Mouse (Mus musculus) lung, postnatal 0 days (tissue): ENCODE measurements around the gene Terb1. TPM values are rescaled to one million over a fixed set of nuclear protein-coding genes. Genes with fewer than 3 reads are reported as not detected.

Source experiments
- ATAC-seq: fragments of 200-750 bp; cut with Nextera tagmentation; 2 replicates; pipeline ENCODE4 v1.8.0; 2017; ENCODE audit warnings: moderate library complexity
- DNase-seq: peaks from one replicate; pipeline ENCODE4 v3.0.0-alpha.2; 2016; ENCODE audit warnings: low spot score
- H3K27ac ChIP-seq: fragments of 300-500 bp; sonication (generic); 2 replicates; pipeline ENCODE4 v1.5.1; 2014; ENCODE audit warnings: antibody characterized with exemption, mild to moderate bottlenecking, low read length, mixed read lengths
- H3K27me3 ChIP-seq: fragments of 300-500 bp; sonication (generic); replicated peaks from 2 replicates; pipeline ENCODE4 v1.6.1; 2014; ENCODE audit warnings: low read length, mixed read lengths; ENCODE audit not compliant: insufficient read depth
- H3K36me3 ChIP-seq: fragments of 300-500 bp; sonication (generic); 2 replicates; pipeline ENCODE4 v1.6.1; 2014; ENCODE audit warnings: low read length, mixed read lengths; ENCODE audit not compliant: insufficient read depth
- H3K4me1 ChIP-seq: fragments of 300-500 bp; sonication (generic); 2 replicates; pipeline ENCODE4 v1.6.1; 2014; ENCODE audit warnings: antibody characterized with exemption, low read depth, low read length, mixed read lengths; ENCODE audit not compliant: insufficient read depth
- H3K4me2 ChIP-seq: fragments of 300-500 bp; sonication (generic); replicated peaks from 2 replicates; pipeline ENCODE4 v1.6.1; 2014; ENCODE audit warnings: low read depth, mild to moderate bottlenecking, low read length, moderate library complexity, mixed read lengths
- H3K4me3 ChIP-seq: fragments of 300-500 bp; sonication (generic); 2 replicates; pipeline ENCODE4 v1.5.1; 2014; ENCODE audit warnings: low read depth, low read length
- H3K9ac ChIP-seq: fragments of 300-500 bp; sonication (generic); replicated peaks from 2 replicates; pipeline ENCODE4 v1.6.1; 2014; ENCODE audit warnings: low read depth, mild to moderate bottlenecking
- H3K9me3 ChIP-seq: fragments of 300-500 bp; sonication (generic); 2 replicates; pipeline ENCODE4 v1.6.1; 2016; ENCODE audit warnings: low read length, mixed read lengths
- CTCF ChIP-seq: IDR thresholded peaks from 2 replicates; pipeline ENCODE4 v1.5.1; 2016; ENCODE audit warnings: antibody characterized with exemption, mild to moderate bottlenecking
- EP300 ChIP-seq: IDR thresholded peaks from 2 replicates; pipeline ENCODE4 v1.6.1; 2016; ENCODE audit warnings: antibody characterized with exemption, mild to moderate bottlenecking, control low read depth
- WGBS: fragments of 180-500 bp; shearing (Covaris S2); extraction: QIAGEN DNeasy Blood & Tissue Kit; methylation state at CpG from one replicate; pipeline ENCODE4 v1.1.7; 2014; 5-methylcytosine and 5-hydroxymethylcytosine counted together
- polyA plus RNA-seq: library from polyadenylated mRNA; unstranded; fragments of >200 nt; fragmentation: Nextera tagmentation; extraction: Ambion mirVana; gene quantifications from 2 replicates; pipeline ENCODE4 v1.2.1, GENCODE M21; 2015

The Terb1 gene
- polyA plus RNA-seq, 1 experiment from 2014 or later, result 0.14 TPM

- H3K9me3 ChIP-seq, result no peaks in the 10 kb centered on the region
These were observed 30.6 kb downstream of the Terb1 start for GRCm38 (mm10) chr8:104479091-104479490.

DNA sequence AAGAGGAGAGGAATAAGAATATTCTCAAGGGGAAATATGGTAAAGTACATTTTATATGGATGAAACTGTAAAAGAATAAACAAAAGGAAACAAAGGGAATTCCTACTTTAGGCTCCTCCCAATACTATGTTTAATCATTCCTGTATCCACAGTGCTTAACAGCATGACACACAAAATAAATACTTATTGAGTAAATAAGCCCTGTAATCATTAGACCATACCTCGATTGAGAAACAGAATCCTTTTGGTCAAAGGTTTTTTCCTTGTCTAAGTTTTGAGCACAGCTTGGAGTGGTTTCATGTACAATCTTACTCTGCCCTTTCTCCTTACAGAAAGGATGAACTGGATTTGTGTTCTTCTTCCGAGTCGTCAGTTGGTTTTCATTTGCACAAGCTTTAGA, 37.2 kb downstream of the Terb1 start:
- Histone ChIP-seq H3K27me3 (no peaks in the 10 kb centered on the region), H3K27ac (no peak overlapping the region), H3K9ac (no peak overlapping the region), H3K4me1 (no peaks in the 10 kb centered on the region), H3K4me3 (no peak overlapping the region), H3K9me3 (no peaks in the 10 kb centered on the region), H3K36me3 (no peaks in the 10 kb centered on the region), H3K4me2 (no peak overlapping the region)
- DNase-seq (peak; percentile 14), ATAC-seq (no peak)
- WGBS, result 54% methylated on average over 3 of the region's 3 CpGs
- TF ChIP-seq EP300 (no peak), CTCF (no peak)

More at GRCm38 (mm10) chr8:104479091-104479490, 30.6 kb downstream of the Terb1 start:
- H3K4me1 ChIP-seq, result no peaks in the 10 kb centered on the region
- ATAC-seq (no peak), DNase-seq (no peak)
- H3K9ac ChIP-seq, result no peak overlapping the region
- H3K27ac ChIP-seq, result no peak overlapping the region
- TF ChIP-seq CTCF, result no peak
- TF ChIP-seq EP300, result no peak
- H3K36me3 ChIP-seq, result no peaks in the 10 kb centered on the region
- no peak overlapping the region for H3K4me2 ChIP-seq
- H3K4me3 ChIP-seq, result no peak overlapping the region
- 50% methylated on average over 1 of the region's 1 CpGs for WGBS
- no peaks in the 10 kb centered on the region for H3K27me3 ChIP-seq

GRCm38 (mm10) chr8:104467463-104467862, 42.2 kb downstream of the Terb1 start:
- 60% methylated on average over 2 of the region's 2 CpGs for whole genome bisulfite sequencing
- DNase-seq, result no peak
- H3K27me3 ChIP-seq, result no peaks in the 10 kb centered on the region

DNA sequence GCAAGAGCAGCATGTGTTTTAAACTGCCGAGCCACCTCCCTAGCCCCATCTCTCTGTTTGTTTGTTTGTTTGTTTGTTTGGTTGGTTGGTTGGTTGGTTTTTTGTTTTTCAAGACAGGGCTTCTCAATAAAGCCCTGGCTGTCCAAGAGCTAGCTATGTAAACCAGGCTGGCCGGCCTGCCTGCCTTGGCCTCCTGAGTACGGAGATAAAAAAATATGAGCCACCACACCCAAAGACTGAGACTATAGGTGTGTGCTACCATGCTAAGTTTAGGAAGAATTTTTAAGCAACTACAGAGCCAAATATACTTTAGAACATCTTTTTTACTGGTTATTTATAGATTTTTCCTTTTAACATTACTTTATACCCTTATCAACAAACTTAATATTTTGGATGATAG, 57.5 kb downstream of the Terb1 start:
- H3K9me3 ChIP-seq, result no peaks in the 10 kb centered on the region
- H3K4me1 ChIP-seq, result no peaks in the 10 kb centered on the region
- no peaks in the 10 kb centered on the region for H3K27me3 ChIP-seq
- no peak overlapping the region for H3K9ac ChIP-seq
- H3K4me3 ChIP-seq, result no peak overlapping the region
- no peaks in the 10 kb centered on the region for H3K36me3 ChIP-seq
- whole genome bisulfite sequencing, result 73% methylated on average over 3 of the region's 3 CpGs
- H3K4me2 ChIP-seq, result no peak overlapping the region
- no peak overlapping the region for H3K27ac ChIP-seq
- no peak for TF ChIP-seq EP300
- TF ChIP-seq CTCF, result no peak
- ATAC-seq (no peak), DNase-seq (no peak)

More at GRCm38 (mm10) chr8:104467463-104467862, 42.2 kb downstream of the Terb1 start:
- no peak for TF ChIP-seq CTCF
- TF ChIP-seq EP300, result no peak
- H3K4me3 ChIP-seq, result no peak overlapping the region
- H3K27ac ChIP-seq, result no peak overlapping the region
- ATAC-seq, result no peak
- H3K9me3 ChIP-seq, result no peaks in the 10 kb centered on the region
- H3K36me3 ChIP-seq, result no peaks in the 10 kb centered on the region
- no peaks in the 10 kb centered on the region for H3K4me1 ChIP-seq
- no peak overlapping the region for H3K9ac ChIP-seq
- H3K4me2 ChIP-seq, result no peak overlapping the region

DNA sequence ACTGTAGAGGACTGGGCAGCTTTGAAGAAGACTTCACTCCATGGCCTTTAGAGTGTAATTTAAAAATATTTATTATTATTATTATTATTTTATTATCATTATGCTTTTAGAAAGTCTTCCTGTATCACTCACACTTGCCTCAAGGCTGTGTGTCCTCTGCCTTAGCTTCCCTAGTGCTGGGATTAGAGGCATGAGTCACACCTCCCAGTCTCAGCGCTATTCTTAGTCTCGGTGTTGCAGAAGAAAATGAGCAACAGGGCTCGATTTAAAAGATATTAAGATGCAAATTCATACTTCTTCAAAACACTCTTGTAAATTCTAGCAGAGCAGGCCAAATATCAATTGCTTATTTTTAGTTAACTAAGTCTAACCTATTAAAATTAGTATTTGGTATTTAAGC, 60.9 kb downstream of the Terb1 start:
- 71% methylated on average over 3 of the region's 3 CpGs for WGBS

DNA sequence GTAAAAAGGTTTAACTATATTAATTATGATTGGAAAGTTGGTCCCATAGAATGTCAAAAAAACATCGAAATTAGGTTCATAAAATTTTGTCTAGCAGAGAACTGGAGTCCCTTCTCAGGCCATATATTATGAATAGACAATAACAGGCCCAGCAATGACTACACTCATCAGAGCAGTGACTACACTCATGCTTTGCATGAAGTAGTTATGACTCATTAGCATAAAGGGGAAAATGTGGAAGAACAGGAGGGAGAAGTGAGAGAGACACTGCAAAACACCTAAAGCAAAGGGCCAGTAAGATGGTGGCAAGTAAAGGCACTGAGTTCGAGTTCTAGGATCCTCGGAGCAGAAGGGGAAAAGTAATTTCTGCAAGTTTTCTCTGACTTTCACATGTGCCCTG, 63.7 kb downstream of the Terb1 start:
- DNase-seq (no peak), ATAC-seq (no peak)
- Histone ChIP-seq H3K4me1 (peaks cover 3% of the 10 kb centered on the region; the same call in 1 of the 2 replicates), H3K9me3 (no peaks in the 10 kb centered on the region), H3K36me3 (no peaks in the 10 kb centered on the region), H3K27me3 (no peaks in the 10 kb centered on the region), H3K4me2 (no peak overlapping the region), H3K27ac (no peak overlapping the region), H3K4me3 (no peak overlapping the region), H3K9ac (no peak overlapping the region)
- TF ChIP-seq CTCF (no peak), EP300 (no peak)
- 83% methylated on average over 3 of the region's 3 CpGs for WGBS

More for the DNA sequence above, 60.9 kb downstream of the Terb1 start:
- TF ChIP-seq CTCF (no peak), EP300 (no peak)
- Histone ChIP-seq H3K27me3 (no peaks in the 10 kb centered on the region), H3K9ac (no peak overlapping the region), H3K4me1 (no peaks in the 10 kb centered on the region), H3K27ac (no peak overlapping the region), H3K4me3 (no peak overlapping the region), H3K36me3 (no peaks in the 10 kb centered on the region), H3K9me3 (no peaks in the 10 kb centered on the region), H3K4me2 (no peak overlapping the region)
- no peak for DNase-seq
- no peak for ATAC-seq

GRCm38 (mm10) chr8:104445248-104445647, 64.5 kb downstream of the Terb1 start:
- Histone ChIP-seq H3K9ac (no peak overlapping the region), H3K4me2 (no peak overlapping the region), H3K9me3 (no peaks in the 10 kb centered on the region), H3K27me3 (no peaks in the 10 kb centered on the region), H3K4me3 (no peak overlapping the region), H3K36me3 (peaks cover 2% of the 10 kb centered on the region; the same call in 1 of the 2 replicates), H3K4me1 (peaks cover 4% of the 10 kb centered on the region; the same call in 1 of the 2 replicates), H3K27ac (no peak overlapping the region)
- no peak for DNase-seq
- WGBS, result 52% methylated on average over 6 of the region's 6 CpGs
- no peak for ATAC-seq
- TF ChIP-seq EP300 (no peak), CTCF (no peak)
